Mouse (Mus musculus): ENCODE measurements at regions not wholly inside any gene's neighbourhood (a gene's known extent, or its start where the extent isn't known, plus 50 kb on each side); places are given as distances from the start of the nearest gene placed in this dataset.

DNA sequence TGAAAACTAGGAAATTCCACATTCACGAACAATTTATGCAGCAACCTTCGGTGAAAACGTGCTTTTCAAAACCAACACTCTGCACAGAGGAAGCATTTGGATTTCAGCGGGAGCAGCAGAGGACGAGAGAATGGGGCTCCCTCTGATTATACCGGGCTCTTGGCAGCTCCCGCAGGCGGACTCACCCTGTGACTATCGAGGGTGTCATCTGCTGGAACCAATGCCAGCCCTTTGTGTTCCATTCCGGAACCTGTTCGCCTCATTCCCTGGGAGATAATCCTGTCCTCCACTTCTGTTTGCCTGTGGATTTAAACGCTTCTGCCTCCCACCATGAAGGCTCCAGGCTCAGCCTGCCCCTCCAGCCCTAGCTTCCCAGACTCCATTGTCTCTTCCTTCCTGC lies 77.1 kb downstream of the Utp18 start:
- Histone ChIP-seq H3K4me1 (replicated peaks; ENCODE audit: control insufficient read depth, insufficient read depth, low read length) (no peaks in the 10 kb centered on the region), H3K9me3 (ENCODE audit: control insufficient read depth, low read length) (no peaks in the 10 kb centered on the region), H3K27me3 (replicated peaks; ENCODE audit: control insufficient read depth, insufficient read depth, low read length) (no peaks in the 10 kb centered on the region), H3K36me3 (ENCODE audit: control insufficient read depth, insufficient read depth) (no peaks in the 10 kb centered on the region), H3K4me2 (ENCODE audit: low read length) (no peak overlapping the region), H3K27ac (ENCODE audit: low read length) (no peak overlapping the region), H3K9ac (replicated peaks; ENCODE audit: low read depth, low read length) (no peak overlapping the region), H3K4me3 (replicated peaks; ENCODE audit: low read length) (no peak overlapping the region)
- ATAC-seq, result no peak
- 71% methylated on average over 12 of the region's 12 CpGs for WGBS

DNA sequence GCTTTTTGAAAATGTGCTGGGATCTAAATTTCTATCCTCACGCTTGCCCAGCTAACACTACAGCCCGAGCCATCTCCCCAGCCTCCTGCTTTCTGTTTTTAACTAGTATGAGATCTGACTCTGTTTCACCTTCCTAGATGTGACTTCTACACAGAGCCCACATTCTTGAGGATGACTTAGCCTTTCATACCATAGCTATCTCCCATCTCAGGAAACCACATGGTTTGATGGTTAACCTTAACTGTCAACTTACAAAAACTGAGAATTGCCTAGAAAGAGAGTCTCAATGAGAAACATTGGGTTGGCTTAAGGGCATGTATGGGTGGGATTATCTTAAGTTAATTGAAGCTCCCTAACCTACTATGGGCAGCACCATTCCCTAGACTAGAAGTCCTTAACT lies 78.4 kb downstream of the Utp18 start:
- Histone ChIP-seq H3K4me1 (replicated peaks; ENCODE audit: control insufficient read depth, insufficient read depth, low read length) (no peaks in the 10 kb centered on the region), H3K27me3 (replicated peaks; ENCODE audit: control insufficient read depth, insufficient read depth, low read length) (no peaks in the 10 kb centered on the region), H3K9ac (replicated peaks; ENCODE audit: low read depth, low read length) (no peak overlapping the region), H3K27ac (ENCODE audit: low read length) (no peak overlapping the region), H3K9me3 (ENCODE audit: control insufficient read depth, low read length) (no peaks in the 10 kb centered on the region), H3K4me2 (ENCODE audit: low read length) (no peak overlapping the region), H3K36me3 (ENCODE audit: control insufficient read depth, insufficient read depth) (no peaks in the 10 kb centered on the region), H3K4me3 (replicated peaks; ENCODE audit: low read length) (no peak overlapping the region)
- no peak for ATAC-seq
- 98% methylated on average over 2 of the region's 2 CpGs for WGBS

DNA sequence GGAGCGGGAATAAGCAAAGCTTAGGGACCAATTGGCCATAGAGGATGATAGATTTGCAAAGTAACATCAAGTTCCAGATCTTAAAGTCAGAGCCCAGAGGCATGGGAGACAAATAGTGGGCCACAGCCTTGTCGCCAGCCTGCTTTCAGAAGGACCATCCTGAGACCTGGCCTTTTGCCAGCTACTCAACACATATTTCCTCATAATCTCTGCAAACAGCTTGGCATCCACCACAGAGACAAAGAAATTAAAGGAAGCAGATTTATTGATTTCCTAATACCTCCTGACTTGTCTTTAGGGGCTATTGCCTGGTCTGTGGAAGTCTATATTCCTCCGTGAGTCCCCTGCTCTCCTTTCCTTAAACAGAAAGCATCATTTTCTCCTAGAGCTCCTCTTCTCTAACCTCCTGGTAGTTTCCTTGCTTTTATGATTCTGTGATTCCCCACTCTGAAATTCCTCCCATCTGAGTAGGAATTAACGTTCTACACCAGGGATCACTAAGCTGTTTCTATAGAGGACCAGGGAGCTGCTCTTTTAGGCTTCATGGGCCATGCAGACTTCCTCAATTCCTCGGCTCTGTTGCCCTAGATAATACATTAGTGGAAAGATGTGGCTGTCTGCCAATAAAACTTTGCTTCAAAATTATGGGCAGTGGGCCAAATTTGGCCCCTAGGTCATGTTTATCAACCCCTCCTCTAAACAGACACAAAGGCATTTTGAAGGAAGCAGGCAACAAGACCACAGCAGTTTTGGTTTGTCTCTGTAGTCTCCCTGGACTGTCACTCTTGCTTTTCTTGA lies 114.2 kb downstream of the Utp18 start:
- Histone ChIP-seq H3K4me3 (replicated peaks; ENCODE audit: low read length) (no peak overlapping the region), H3K9me3 (ENCODE audit: control insufficient read depth, low read length) (no peaks in the 10 kb centered on the region), H3K36me3 (ENCODE audit: control insufficient read depth, insufficient read depth) (no peaks in the 10 kb centered on the region), H3K4me2 (ENCODE audit: low read length) (no peak overlapping the region), H3K9ac (replicated peaks; ENCODE audit: low read depth, low read length) (no peak overlapping the region), H3K4me1 (replicated peaks; ENCODE audit: control insufficient read depth, insufficient read depth, low read length) (no peaks in the 10 kb centered on the region), H3K27ac (ENCODE audit: low read length) (no peak overlapping the region), H3K27me3 (replicated peaks; ENCODE audit: control insufficient read depth, insufficient read depth, low read length) (no peaks in the 10 kb centered on the region)
- WGBS, result 73% methylated on average over 5 of the region's 5 CpGs
- no peak for ATAC-seq

DNA sequence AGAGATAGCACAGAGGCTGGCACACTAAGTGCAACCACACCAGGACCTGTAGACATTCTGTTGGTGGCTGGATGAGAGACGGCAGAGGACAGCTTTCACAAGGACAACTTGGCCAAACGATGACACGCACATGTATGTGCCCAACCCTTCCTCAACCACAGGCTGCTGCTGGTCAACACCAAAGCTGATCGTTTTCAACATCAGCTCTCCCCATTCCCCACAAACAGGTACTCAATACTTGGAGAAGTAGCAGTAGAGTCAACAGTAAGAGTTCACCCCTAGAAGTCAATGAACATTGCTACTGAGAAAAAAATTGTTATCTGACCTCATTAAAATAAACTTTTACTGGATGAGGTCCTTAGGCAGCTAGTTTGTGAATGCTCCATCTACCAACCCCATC lies 119.6 kb downstream of the Utp18 start:
- no peak overlapping the region for H3K27ac ChIP-seq (ENCODE audit: low read length)
- H3K9ac ChIP-seq (replicated peaks; ENCODE audit: low read depth, low read length), result no peak overlapping the region
- H3K9me3 ChIP-seq (ENCODE audit: control insufficient read depth, low read length), result no peaks in the 10 kb centered on the region
- peaks cover 4% of the 10 kb centered on the region for H3K4me1 ChIP-seq (replicated peaks; ENCODE audit: control insufficient read depth, insufficient read depth, low read length)
- no peaks in the 10 kb centered on the region for H3K36me3 ChIP-seq (ENCODE audit: control insufficient read depth, insufficient read depth)
- H3K4me2 ChIP-seq (ENCODE audit: low read length), result no peak overlapping the region
- no peaks in the 10 kb centered on the region for H3K27me3 ChIP-seq (replicated peaks; ENCODE audit: control insufficient read depth, insufficient read depth, low read length)
- WGBS, result 94% methylated on average over 4 of the region's 4 CpGs
- ATAC-seq, result no peak
- H3K4me3 ChIP-seq (replicated peaks; ENCODE audit: low read length), result no peak overlapping the region

DNA sequence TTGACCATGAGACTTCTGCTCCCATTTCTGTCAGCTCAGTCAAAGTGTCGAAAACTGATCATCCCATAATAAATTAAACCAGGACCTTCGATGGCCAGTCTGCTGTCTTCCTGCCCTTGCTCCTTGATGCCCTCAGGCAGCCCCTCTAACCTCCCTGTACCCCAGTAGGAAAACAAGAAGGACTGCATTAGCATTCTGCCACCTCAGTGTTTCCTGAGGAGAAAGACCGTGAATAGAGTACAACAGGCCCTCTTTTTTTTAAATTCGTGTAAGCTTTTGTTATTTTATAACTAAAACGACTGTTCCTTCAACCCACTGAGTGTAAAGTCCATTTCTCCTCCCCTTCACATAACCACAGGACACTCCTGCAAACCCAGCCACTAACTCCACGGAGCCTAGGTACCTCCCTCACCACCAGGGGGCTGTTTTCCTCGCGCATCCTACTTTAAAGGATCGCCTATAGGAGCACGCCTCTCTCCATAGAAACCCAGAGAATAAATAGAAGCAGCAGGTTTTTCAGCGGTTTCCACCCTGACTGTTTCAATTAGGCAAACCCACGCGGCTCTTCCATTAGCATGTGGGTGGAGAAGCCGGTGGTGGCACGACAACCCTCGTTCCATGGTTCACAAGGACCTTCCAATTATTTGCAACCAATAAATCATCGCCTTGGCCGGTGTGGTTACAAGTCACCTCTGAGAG lies 122.6 kb downstream of the Utp18 start:
- peak; percentile 70 for ATAC-seq
- H3K4me1 ChIP-seq (replicated peaks; ENCODE audit: control insufficient read depth, insufficient read depth, low read length), result peaks cover 4% of the 10 kb centered on the region
- H3K36me3 ChIP-seq (ENCODE audit: control insufficient read depth, insufficient read depth), result no peaks in the 10 kb centered on the region
- H3K9ac ChIP-seq (replicated peaks; ENCODE audit: low read depth, low read length), result no peak overlapping the region
- WGBS, result 20% methylated on average over 18 of the region's 18 CpGs
- H3K4me2 ChIP-seq (ENCODE audit: low read length), result peak overlapping the region; percentile 55
- H3K27ac ChIP-seq (ENCODE audit: low read length), result no peak overlapping the region
- peak overlapping the region; percentile 27 for H3K4me3 ChIP-seq (replicated peaks; ENCODE audit: low read length)
- no peaks in the 10 kb centered on the region for H3K27me3 ChIP-seq (replicated peaks; ENCODE audit: control insufficient read depth, insufficient read depth, low read length)
- H3K9me3 ChIP-seq (ENCODE audit: control insufficient read depth, low read length), result no peaks in the 10 kb centered on the region

DNA sequence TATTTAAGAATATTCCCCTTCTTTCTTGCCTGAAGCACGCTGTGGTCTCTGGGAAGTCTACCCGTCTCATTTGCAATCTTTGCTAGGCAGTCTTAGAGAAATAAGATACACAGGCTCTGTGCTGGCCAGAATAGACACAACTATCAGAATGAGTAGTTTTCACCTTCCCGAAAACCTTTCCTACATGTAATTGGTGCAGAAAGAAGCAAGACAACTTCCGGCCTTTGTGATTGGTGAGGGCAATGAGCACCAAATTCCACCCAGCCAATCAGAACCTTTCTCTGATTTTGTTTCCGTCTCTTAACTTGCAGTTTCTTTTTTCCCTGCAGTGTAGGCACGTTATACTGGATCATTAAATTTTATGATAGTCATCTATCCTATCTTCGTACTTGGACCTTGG lies 127.7 kb downstream of the Utp18 start:
- Histone ChIP-seq H3K4me2 (ENCODE audit: low read length) (no peak overlapping the region), H3K9me3 (ENCODE audit: control insufficient read depth, low read length) (no peaks in the 10 kb centered on the region), H3K4me3 (replicated peaks; ENCODE audit: low read length) (no peak overlapping the region), H3K27me3 (replicated peaks; ENCODE audit: control insufficient read depth, insufficient read depth, low read length) (no peaks in the 10 kb centered on the region), H3K27ac (ENCODE audit: low read length) (no peak overlapping the region), H3K4me1 (replicated peaks; ENCODE audit: control insufficient read depth, insufficient read depth, low read length) (no peaks in the 10 kb centered on the region), H3K36me3 (ENCODE audit: control insufficient read depth, insufficient read depth) (no peaks in the 10 kb centered on the region), H3K9ac (replicated peaks; ENCODE audit: low read depth, low read length) (no peak overlapping the region)
- WGBS, result 87% methylated on average over 7 of the region's 7 CpGs
- ATAC-seq, result no peak

DNA sequence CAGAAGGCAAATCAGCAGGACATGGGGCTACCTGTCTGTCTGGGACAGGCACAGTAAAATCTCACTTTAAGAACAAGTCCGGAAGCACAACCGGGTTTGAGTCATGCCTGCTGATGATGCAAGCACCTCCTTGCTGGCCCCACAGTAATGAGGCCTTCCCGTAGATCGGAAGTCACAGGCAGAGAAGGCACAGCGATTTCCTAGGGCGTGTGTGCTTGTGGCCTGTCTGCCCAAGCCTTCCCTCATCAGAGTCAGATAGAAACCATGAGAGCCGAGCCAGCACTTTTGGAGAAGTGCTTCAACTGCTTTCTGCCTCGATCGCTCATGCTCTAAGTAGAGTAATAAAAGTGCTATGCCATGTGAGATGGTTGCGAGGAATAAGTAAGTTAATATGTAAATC lies 148.9 kb downstream of the Utp18 start:
- Histone ChIP-seq H3K9ac (replicated peaks; ENCODE audit: low read depth, low read length) (no peak overlapping the region), H3K4me2 (ENCODE audit: low read length) (no peak overlapping the region), H3K9me3 (ENCODE audit: control insufficient read depth, low read length) (no peaks in the 10 kb centered on the region), H3K27me3 (replicated peaks; ENCODE audit: control insufficient read depth, insufficient read depth, low read length) (no peaks in the 10 kb centered on the region), H3K36me3 (ENCODE audit: control insufficient read depth, insufficient read depth) (no peaks in the 10 kb centered on the region), H3K27ac (ENCODE audit: low read length) (no peak overlapping the region), H3K4me1 (replicated peaks; ENCODE audit: control insufficient read depth, insufficient read depth, low read length) (no peaks in the 10 kb centered on the region), H3K4me3 (replicated peaks; ENCODE audit: low read length) (no peak overlapping the region)
- WGBS, result 91% methylated on average over 10 of the region's 10 CpGs
- ATAC-seq, result no peak

DNA sequence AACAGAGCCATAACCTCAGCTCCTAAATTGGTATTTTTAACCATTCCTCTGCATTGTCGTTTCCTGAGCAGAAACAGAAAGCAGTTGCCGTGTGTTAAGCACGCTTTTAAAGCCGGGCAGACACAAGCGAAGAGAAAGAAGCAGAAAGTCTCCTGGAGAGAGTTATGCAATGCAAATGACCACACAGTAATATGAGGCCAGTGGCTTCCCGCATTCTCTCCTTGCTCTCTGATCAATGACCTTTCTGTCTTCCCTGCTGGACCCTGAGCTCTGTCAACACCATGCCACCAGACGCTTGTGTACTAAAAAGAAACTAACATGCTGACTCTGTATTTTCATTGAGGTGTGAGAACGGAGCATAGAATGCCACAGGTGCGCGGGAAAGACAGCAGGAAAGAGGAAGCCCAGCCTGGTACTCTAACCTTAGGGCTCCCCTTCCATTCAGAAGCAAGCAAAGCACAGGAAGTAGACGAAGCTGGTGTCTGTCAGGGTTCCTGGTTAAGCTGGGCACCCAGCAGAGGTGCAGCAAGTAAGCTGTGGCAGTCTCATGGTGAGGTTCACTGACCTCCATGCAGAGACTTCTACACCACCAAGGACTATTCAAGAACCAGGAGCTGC lies 151.9 kb downstream of the Utp18 start:
- WGBS, result 65% methylated on average over 11 of the region's 11 CpGs
- H3K27ac ChIP-seq (ENCODE audit: low read length), result no peak overlapping the region
- no peaks in the 10 kb centered on the region for H3K4me1 ChIP-seq (replicated peaks; ENCODE audit: control insufficient read depth, insufficient read depth, low read length)
- no peak for ATAC-seq
- H3K36me3 ChIP-seq (ENCODE audit: control insufficient read depth, insufficient read depth), result no peaks in the 10 kb centered on the region
- no peak overlapping the region for H3K4me3 ChIP-seq (replicated peaks; ENCODE audit: low read length)
- H3K9me3 ChIP-seq (ENCODE audit: control insufficient read depth, low read length), result no peaks in the 10 kb centered on the region
- H3K4me2 ChIP-seq (ENCODE audit: low read length), result no peak overlapping the region
- H3K9ac ChIP-seq (replicated peaks; ENCODE audit: low read depth, low read length), result no peak overlapping the region
- H3K27me3 ChIP-seq (replicated peaks; ENCODE audit: control insufficient read depth, insufficient read depth, low read length), result no peaks in the 10 kb centered on the region

DNA sequence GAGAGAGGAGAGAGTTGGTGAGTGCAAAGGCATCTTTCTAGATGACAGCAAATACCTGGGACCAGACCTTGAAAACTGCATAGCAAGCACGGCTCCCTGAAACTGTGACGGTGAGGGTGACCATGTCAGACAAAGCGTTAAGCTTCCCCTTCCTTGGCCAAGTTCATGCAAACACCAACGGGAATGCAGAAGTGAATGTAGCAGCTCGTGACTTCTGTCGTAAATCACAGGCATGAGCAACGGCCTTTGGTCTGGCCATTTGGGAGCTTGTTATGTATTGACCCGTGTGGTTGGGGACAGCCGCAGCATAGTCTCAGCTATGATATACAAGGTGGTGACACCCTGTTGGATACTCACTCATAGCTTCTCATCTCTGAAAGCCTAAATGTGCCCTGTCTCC lies 156.4 kb downstream of the Utp18 start:
- no peak for ATAC-seq

More for the DNA sequence above, 156.4 kb downstream of the Utp18 start:
- H3K4me3 ChIP-seq (replicated peaks; ENCODE audit: low read length), result no peak overlapping the region
- no peak overlapping the region for H3K27ac ChIP-seq (ENCODE audit: low read length)
- no peaks in the 10 kb centered on the region for H3K36me3 ChIP-seq (ENCODE audit: control insufficient read depth, insufficient read depth)
- no peaks in the 10 kb centered on the region for H3K9me3 ChIP-seq (ENCODE audit: control insufficient read depth, low read length)
- no peak overlapping the region for H3K9ac ChIP-seq (replicated peaks; ENCODE audit: low read depth, low read length)
- no peaks in the 10 kb centered on the region for H3K4me1 ChIP-seq (replicated peaks; ENCODE audit: control insufficient read depth, insufficient read depth, low read length)
- 94% methylated on average over 9 of the region's 9 CpGs for WGBS
- H3K4me2 ChIP-seq (ENCODE audit: low read length), result no peak overlapping the region
- no peaks in the 10 kb centered on the region for H3K27me3 ChIP-seq (replicated peaks; ENCODE audit: control insufficient read depth, insufficient read depth, low read length)

All from forebrain, embryonic 16.5 days (tissue).